Mouse (Mus musculus): ENCODE measurements around the gene Ackr3.

Ackr3 gene

GRCm38 (mm10) chr1:90258253-90258887 lies 54.6 kb downstream of the Ackr3 start:
- DNase-seq (ENCODE audit: low read depth, low spot score), result peak; percentile 58

- peak; percentile 13 for DNase-seq (ENCODE audit: low read depth, low spot score)
Measured at GRCm38 (mm10) chr1:90260704-90261581, 57.2 kb downstream of the Ackr3 start.

- no peak for DNase-seq (ENCODE audit: low read depth, low spot score)
Measured at GRCm38 (mm10) chr1:90262380-90262779, 58.6 kb downstream of the Ackr3 start.

Measured in 3T3-L1 (cell line).